Mouse (Mus musculus) heart, embryonic 12.5 days (tissue): ENCODE measurements around the gene Klk9. TPM values are rescaled to one million over a fixed set of nuclear protein-coding genes. Genes with fewer than 3 reads are reported as not detected.

Experiments
- ATAC-seq: fragments of 200-750 bp; cut with Nextera tagmentation; 2 replicates; pipeline ENCODE4 v1.8.0; 2017; ENCODE audit warnings: moderate TSS enrichment, moderate library complexity; ENCODE audit not compliant: insufficient number of reproducible peaks, low FRiP score
- H3K27ac ChIP-seq: fragments of 300-500 bp; sonication (generic); 2 replicates; pipeline ENCODE4 v1.5.1; 2016; ENCODE audit warnings: mild to moderate bottlenecking, moderate library complexity; ENCODE audit not compliant: poor library complexity, severe bottlenecking
- H3K27me3 ChIP-seq: fragments of 300-500 bp; sonication (generic); replicated peaks from 2 replicates; pipeline ENCODE4 v1.6.1; 2016; ENCODE audit warnings: mild to moderate bottlenecking, moderate library complexity
- H3K36me3 ChIP-seq: fragments of 300-500 bp; sonication (generic); 2 replicates; pipeline ENCODE4 v1.6.1; 2016; ENCODE audit warnings: mild to moderate bottlenecking, moderate library complexity
- H3K4me1 ChIP-seq: fragments of 300-500 bp; sonication (generic); replicated peaks from 2 replicates; pipeline ENCODE4 v1.6.1; 2016; ENCODE audit warnings: mild to moderate bottlenecking
- H3K4me2 ChIP-seq: fragments of 300-500 bp; sonication (generic); 2 replicates; pipeline ENCODE4 v1.6.1; 2016; ENCODE audit warnings: mild to moderate bottlenecking, moderate library complexity
- H3K4me3 ChIP-seq: fragments of 300-500 bp; sonication (generic); 2 replicates; pipeline ENCODE4 v1.5.1; 2016; ENCODE audit warnings: mild to moderate bottlenecking
- H3K9ac ChIP-seq: fragments of 300-500 bp; sonication (generic); 2 replicates; pipeline ENCODE4 v1.6.1; 2016; ENCODE audit warnings: mild to moderate bottlenecking, moderate library complexity
- H3K9me3 ChIP-seq: fragments of 300-500 bp; sonication (generic); replicated peaks from 2 replicates; pipeline ENCODE4 v1.6.1; 2016; ENCODE audit warnings: mild to moderate bottlenecking, moderate library complexity
- WGBS: fragments of 180-500 bp; shearing (Covaris S2); methylation state at CpG from one replicate; pipeline ENCODE4 v1.1.7; 2016; 5-methylcytosine and 5-hydroxymethylcytosine counted together
- polyA plus RNA-seq: library from polyadenylated mRNA; unstranded; fragments of >200 nt; fragmentation: Nextera tagmentation; extraction: Ambion mirVana; gene quantifications from 2 replicates; pipeline ENCODE4 v1.2.1, GENCODE M21; 2016

Klk9 gene
- polyA plus RNA-seq, 1 experiment from 2014 or later = not detected

DNA sequence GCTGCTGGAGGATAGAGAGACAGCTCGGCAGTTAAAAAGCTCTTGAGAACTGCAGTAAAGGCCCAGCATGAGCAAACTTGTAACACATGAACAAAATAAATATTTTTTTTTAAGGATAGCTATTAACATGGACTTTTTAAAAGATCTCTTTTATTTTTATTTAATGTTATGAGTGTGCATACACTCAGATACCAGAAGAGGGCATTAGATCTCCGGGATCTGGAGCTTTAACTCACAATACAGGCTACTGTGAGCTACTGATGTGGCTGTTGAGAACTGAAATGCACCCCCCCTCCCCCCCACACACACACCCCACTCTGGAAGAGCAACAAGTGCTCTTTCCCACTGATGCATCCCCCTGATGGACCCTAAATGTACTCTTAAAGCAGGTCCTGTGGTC, 2.4 kb upstream of the Klk9 start:
- Histone ChIP-seq H3K4me3 (no peak overlapping the region), H3K4me2 (no peak overlapping the region), H3K4me1 (no peaks in the 10 kb centered on the region), H3K9me3 (no peaks in the 10 kb centered on the region), H3K9ac (no peak overlapping the region), H3K27ac (no peak overlapping the region), H3K36me3 (no peaks in the 10 kb centered on the region), H3K27me3 (peaks cover 10% of the 10 kb centered on the region)
- 63% methylated on average over 2 of the region's 2 CpGs for WGBS
- no peak for ATAC-seq

GRCm38 (mm10) chr7:43796355-43796754, 4.7 kb downstream of the Klk9 start:
- Histone ChIP-seq H3K4me3 (peak overlapping the region; percentile 64), H3K9me3 (no peaks in the 10 kb centered on the region), H3K27me3 (peaks cover 55% of the 10 kb centered on the region), H3K27ac (no peak overlapping the region), H3K4me1 (peaks cover 17% of the 10 kb centered on the region), H3K4me2 (peak overlapping the region; percentile 89), H3K36me3 (no peaks in the 10 kb centered on the region), H3K9ac (no peak overlapping the region)
- WGBS = 11% methylated on average over 8 of the region's 8 CpGs
- ATAC-seq = no peak

GRCm38 (mm10) chr7:43797333-43797769, 5.7 kb downstream of the Klk9 start, which contains the start of gene Klk8:
Gene Klk8 (plus strand): TSS chr7:43797577.
- Histone ChIP-seq H3K9ac (peak within 1 kb of the TSS; percentile 54; the same call in 1 of the 2 replicates), H3K4me1 (peaks cover 17% of the 10 kb centered on the region), H3K4me3 (peak within 1 kb of the TSS; percentile 64), H3K4me2 (peak within 1 kb of the TSS; percentile 89), H3K27ac (no peak within 1 kb of the TSS), H3K9me3 (no peaks in the 10 kb centered on the region), H3K36me3 (no peaks in the 10 kb centered on the region), H3K27me3 (peaks cover 55% of the 10 kb centered on the region)
- ATAC-seq = no peak; the same call in 1 of the 2 replicates
- WGBS = under 1% methylated on average over 28 of the region's 28 CpGs

DNA sequence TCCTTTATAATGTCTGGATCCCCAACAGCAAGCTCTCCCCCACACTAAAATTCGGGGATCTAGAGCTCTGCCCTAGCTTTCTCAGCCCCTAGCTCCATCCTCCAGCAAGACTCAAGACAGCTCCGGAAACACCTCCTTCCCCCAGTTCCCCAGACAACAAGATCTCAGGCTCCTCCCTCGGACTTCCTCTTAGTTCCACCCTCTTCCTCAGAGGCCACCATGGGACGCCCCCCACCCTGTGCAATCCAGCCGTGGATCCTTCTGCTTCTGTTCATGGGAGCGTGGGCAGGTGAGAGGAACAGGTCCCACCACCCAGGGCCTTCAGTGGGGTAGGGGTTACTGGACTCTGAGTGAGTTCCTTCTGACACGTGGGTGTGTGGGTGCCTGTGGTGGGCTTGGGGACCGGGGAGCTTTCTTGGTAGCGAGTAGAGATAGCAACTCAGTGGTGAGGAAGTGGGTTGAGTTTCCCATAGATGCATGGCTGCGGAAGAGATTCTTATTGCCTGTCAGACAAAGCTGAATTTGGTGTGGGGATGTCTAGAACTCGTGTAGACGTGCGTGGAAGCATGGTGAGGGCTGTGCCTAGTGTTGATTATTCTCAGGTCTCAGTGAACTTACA, 6.3 kb downstream of the Klk9 start:
- Histone ChIP-seq H3K4me1 (peaks cover 17% of the 10 kb centered on the region), H3K9ac (peak overlapping the region; percentile 54; the same call in 1 of the 2 replicates), H3K9me3 (no peaks in the 10 kb centered on the region), H3K36me3 (no peaks in the 10 kb centered on the region), H3K27ac (no peak overlapping the region), H3K27me3 (peaks cover 55% of the 10 kb centered on the region), H3K4me2 (peak overlapping the region; percentile 89), H3K4me3 (peak overlapping the region; percentile 64)
- peak; percentile 73 for ATAC-seq
- 31% methylated on average over 13 of the region's 13 CpGs for WGBS

DNA sequence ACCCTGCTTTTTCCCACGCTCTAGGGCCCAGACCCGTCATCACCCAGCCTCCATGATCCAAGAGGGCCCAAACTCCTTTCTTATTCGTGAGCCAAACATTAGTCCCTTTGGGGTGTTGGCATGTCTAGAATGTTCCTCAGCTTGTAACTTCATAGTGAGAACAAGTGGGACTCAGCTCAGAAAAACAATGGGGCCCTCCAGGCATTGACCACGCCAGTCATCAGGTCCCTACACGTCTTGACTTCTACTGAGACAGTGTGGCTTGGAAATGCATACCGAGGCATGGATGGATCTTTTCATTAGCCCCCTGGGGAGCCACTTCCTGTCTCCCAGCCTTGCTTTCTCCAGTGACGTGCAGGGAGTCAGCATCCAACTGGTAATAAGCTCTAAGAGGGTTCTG, 8.2 kb downstream of the Klk9 start:
- no peak overlapping the region for H3K4me2 ChIP-seq
- no peak overlapping the region for H3K9ac ChIP-seq
- H3K9me3 ChIP-seq = no peaks in the 10 kb centered on the region
- H3K27me3 ChIP-seq = peaks cover 43% of the 10 kb centered on the region
- peaks cover 17% of the 10 kb centered on the region for H3K4me1 ChIP-seq
- H3K36me3 ChIP-seq = no peaks in the 10 kb centered on the region
- H3K27ac ChIP-seq = no peak overlapping the region
- WGBS = 72% methylated on average over 7 of the region's 7 CpGs
- ATAC-seq = no peak
- H3K4me3 ChIP-seq = no peak overlapping the region

- Histone ChIP-seq H3K4me2 (no peak within 1 kb of the TSS), H3K9me3 (no peaks in the 10 kb centered on the region), H3K4me1 (no peaks in the 10 kb centered on the region), H3K36me3 (no peaks in the 10 kb centered on the region), H3K27ac (no peak within 1 kb of the TSS), H3K27me3 (peaks cover 6% of the 10 kb centered on the region; the same call in 1 of the 2 replicates), H3K4me3 (no peak within 1 kb of the TSS), H3K9ac (no peak within 1 kb of the TSS)
- ATAC-seq = no peak
- WGBS = 38% methylated on average over 5 of the region's 5 CpGs
Measured at GRCm38 (mm10) chr7:43810994-43811393, 19.3 kb downstream of the Klk9 start, which contains the start of gene Klk7. Gene Klk7 (plus strand): TSS chr7:43811294.

DNA sequence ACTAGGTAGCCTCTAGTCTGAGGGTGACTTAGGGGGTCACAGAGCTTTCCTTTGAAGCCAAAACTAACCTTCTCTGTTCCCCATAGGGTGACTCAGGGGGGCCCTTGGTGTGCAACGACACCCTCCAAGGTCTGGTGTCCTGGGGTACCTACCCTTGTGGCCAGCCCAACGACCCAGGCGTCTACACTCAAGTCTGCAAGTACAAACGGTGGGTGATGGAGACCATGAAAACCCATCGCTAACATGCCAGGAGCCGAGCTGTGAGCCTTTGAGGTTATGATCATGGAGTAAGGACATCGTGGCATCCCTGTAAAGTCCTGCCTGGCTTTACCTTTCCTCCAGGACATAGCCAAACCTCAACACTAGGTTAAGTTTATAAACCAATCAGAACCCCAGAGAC, 23.5 kb downstream of the Klk9 start:
- no peak for ATAC-seq
- no peak overlapping the region for H3K4me2 ChIP-seq
- peaks cover 6% of the 10 kb centered on the region; the same call in 1 of the 2 replicates for H3K27me3 ChIP-seq
- 78% methylated on average over 7 of the region's 7 CpGs for WGBS
- no peak overlapping the region for H3K9ac ChIP-seq
- H3K36me3 ChIP-seq = no peaks in the 10 kb centered on the region
- no peak overlapping the region for H3K4me3 ChIP-seq
- H3K9me3 ChIP-seq = no peaks in the 10 kb centered on the region
- H3K27ac ChIP-seq = no peak overlapping the region
- no peaks in the 10 kb centered on the region for H3K4me1 ChIP-seq

- no peak for ATAC-seq
- no peak overlapping the region for H3K4me2 ChIP-seq
- H3K4me3 ChIP-seq = no peak overlapping the region
- H3K4me1 ChIP-seq = no peaks in the 10 kb centered on the region
- H3K27me3 ChIP-seq = no peaks in the 10 kb centered on the region; the same call in 1 of the 2 replicates
- no peak overlapping the region for H3K27ac ChIP-seq
- H3K9me3 ChIP-seq = no peaks in the 10 kb centered on the region
- no peaks in the 10 kb centered on the region for H3K36me3 ChIP-seq
- H3K9ac ChIP-seq = no peak overlapping the region
Measured at GRCm38 (mm10) chr7:43816746-43817145, 25.1 kb downstream of the Klk9 start.

- 83% methylated on average over 7 of the region's 7 CpGs for WGBS
- no peak for ATAC-seq
Measured at GRCm38 (mm10) chr7:43821581-43821980, 29.9 kb downstream of the Klk9 start.

DNA sequence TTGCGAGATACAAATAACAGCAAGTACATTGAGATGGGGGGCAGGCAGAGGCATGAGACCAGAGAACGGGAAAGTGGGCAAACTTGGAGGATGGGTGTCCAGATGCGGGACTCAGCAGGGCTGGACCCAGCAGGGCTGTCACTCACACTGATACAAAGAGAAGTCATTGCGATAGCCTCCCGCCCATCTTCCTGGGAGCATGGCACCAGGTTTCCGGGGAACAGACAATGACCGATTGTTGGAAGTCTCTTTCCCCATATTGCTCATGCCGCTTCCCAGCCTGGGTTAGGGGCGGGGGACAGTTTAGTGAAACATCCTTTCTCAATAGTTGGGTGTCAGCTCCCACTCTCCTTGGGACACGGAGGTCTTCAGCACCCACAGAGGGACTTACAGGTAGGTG, 32.5 kb downstream of the Klk9 start, which contains the start of gene Klk6:
TSS of gene Klk6 (plus strand) at position 301 of the 400 bp plus-strand sequence.
- Histone ChIP-seq H3K27ac (no peak within 1 kb of the TSS), H3K36me3 (no peaks in the 10 kb centered on the region), H3K4me3 (no peak within 1 kb of the TSS), H3K9ac (no peak within 1 kb of the TSS), H3K4me1 (no peaks in the 10 kb centered on the region), H3K4me2 (no peak within 1 kb of the TSS), H3K9me3 (no peaks in the 10 kb centered on the region), H3K27me3 (no peaks in the 10 kb centered on the region; the same call in none of the 2 replicates)
- ATAC-seq = no peak
- WGBS = 79% methylated on average over 10 of the region's 10 CpGs

More at GRCm38 (mm10) chr7:43821581-43821980, 29.9 kb downstream of the Klk9 start:
- Histone ChIP-seq H3K9me3 (no peaks in the 10 kb centered on the region), H3K4me2 (no peak overlapping the region), H3K4me3 (no peak overlapping the region), H3K9ac (no peak overlapping the region), H3K27me3 (no peaks in the 10 kb centered on the region; the same call in none of the 2 replicates), H3K27ac (no peak overlapping the region), H3K4me1 (no peaks in the 10 kb centered on the region), H3K36me3 (no peaks in the 10 kb centered on the region)

DNA sequence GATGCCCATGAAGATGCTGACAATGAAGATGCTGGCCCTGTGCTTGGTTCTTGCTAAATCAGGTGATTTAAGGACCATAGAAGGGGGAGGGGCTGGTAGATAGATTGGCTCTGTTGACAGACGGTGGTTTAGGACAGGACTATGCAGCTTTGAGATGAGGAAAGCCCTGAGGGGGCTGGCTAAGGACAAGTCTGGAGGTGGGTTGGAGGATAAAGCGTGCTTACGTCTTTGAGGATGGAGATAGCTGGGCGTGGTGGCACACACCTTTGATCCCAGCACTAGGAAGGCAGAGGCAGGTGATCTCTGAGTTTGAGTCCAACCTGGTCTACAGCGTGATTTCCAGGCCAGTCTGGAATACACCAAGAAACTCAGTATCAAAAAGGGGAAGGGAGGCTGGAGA, 34.4 kb downstream of the Klk9 start:
- 80% methylated on average over 5 of the region's 5 CpGs for WGBS

More for the DNA sequence above, 34.4 kb downstream of the Klk9 start:
- H3K9me3 ChIP-seq = no peaks in the 10 kb centered on the region
- no peak for ATAC-seq
- H3K4me1 ChIP-seq = no peaks in the 10 kb centered on the region
- no peak overlapping the region for H3K4me3 ChIP-seq
- no peaks in the 10 kb centered on the region for H3K36me3 ChIP-seq
- H3K9ac ChIP-seq = no peak overlapping the region
- H3K27me3 ChIP-seq = no peaks in the 10 kb centered on the region; the same call in none of the 2 replicates
- no peak overlapping the region for H3K27ac ChIP-seq
- no peak overlapping the region for H3K4me2 ChIP-seq
